Mouse (Mus musculus): ENCODE measurements around the gene Gpx3.
"Not testable (repeated sequence)": the region's sequence is repeated elsewhere in the genome, so short reads cannot be mapped to it uniquely, and the experiment has no call there.

Gene Gpx3

GRCm38 (mm10) chr11:54902333-54903323 lies at the start of gene Gpx3:
Gene Gpx3, plus strand, starts transcription at chr11:54902453.
- in situ Hi-C loops (cut with MboI; ENCODE audit: low sequenced_read_pairs) = no loop called here

GRCm38 (mm10) chr11:54858880-54859279 lies 43.4 kb upstream of the Gpx3 start:
- in situ Hi-C loops (cut with MboI; ENCODE audit: low sequenced_read_pairs) = not testable (repeated sequence)

- in situ Hi-C loops (cut with MboI; ENCODE audit: low sequenced_read_pairs) = loop anchor here (10.0 kb wide), 1 partner anchor 155 kb away; no protein-coding TSS in a partner anchor
Observed at GRCm38 (mm10) chr11:54859322-54860165, 42.7 kb upstream of the Gpx3 start.

- in situ Hi-C loops (cut with MboI; ENCODE audit: low sequenced_read_pairs) = loop anchor here (10.0 kb wide), 1 partner anchor 156 kb away; no protein-coding TSS in a partner anchor
Observed at GRCm38 (mm10) chr11:54860256-54861038, 41.8 kb upstream of the Gpx3 start, which contains the start of gene Lyrm7. Gene Lyrm7, minus strand, starts transcription at chr11:54860916.

- in situ Hi-C loops (cut with MboI; ENCODE audit: low sequenced_read_pairs) = loop anchor here (10.0 kb wide), 1 partner anchor 157 kb away; no protein-coding TSS in a partner anchor
Observed at GRCm38 (mm10) chr11:54861471-54862420, 40.5 kb upstream of the Gpx3 start.

- in situ Hi-C loops (cut with MboI; ENCODE audit: low sequenced_read_pairs) = loop anchor here (10.0 kb wide), 1 partner anchor 158 kb away; no protein-coding TSS in a partner anchor
Observed at GRCm38 (mm10) chr11:54862621-54863520, 39.4 kb upstream of the Gpx3 start.

GRCm38 (mm10) chr11:54865330-54866085 lies 36.7 kb upstream of the Gpx3 start:
- in situ Hi-C loops (cut with MboI; ENCODE audit: low sequenced_read_pairs) = loop anchor here (10.0 kb wide), 1 partner anchor 161 kb away; no protein-coding TSS in a partner anchor

GRCm38 (mm10) chr11:54866119-54867048 lies 35.9 kb upstream of the Gpx3 start, which contains the start of gene Hint1:
Gene Hint1, plus strand, starts transcription at chr11:54866383.
- in situ Hi-C loops (cut with MboI; ENCODE audit: low sequenced_read_pairs) = loop anchor here (10.0 kb wide), 1 partner anchor 162 kb away; no protein-coding TSS in a partner anchor

- in situ Hi-C loops (cut with MboI; ENCODE audit: low sequenced_read_pairs) = loop anchor here (10.0 kb wide), 1 partner anchor 162 kb away; no protein-coding TSS in a partner anchor
Observed at GRCm38 (mm10) chr11:54867049-54867385, 35.2 kb upstream of the Gpx3 start.

- in situ Hi-C loops (cut with MboI; ENCODE audit: low sequenced_read_pairs) = loop anchor here (10.0 kb wide), 1 partner anchor 163 kb away; no protein-coding TSS in a partner anchor
Observed at GRCm38 (mm10) chr11:54867903-54868434, 34.3 kb upstream of the Gpx3 start.

GRCm38 (mm10) chr11:54868445-54868844 lies 33.8 kb upstream of the Gpx3 start:
- in situ Hi-C loops (cut with MboI; ENCODE audit: low sequenced_read_pairs) = loop anchor here (10.0 kb wide), 1 partner anchor 164 kb away; no protein-coding TSS in a partner anchor

- in situ Hi-C loops (cut with MboI; ENCODE audit: low sequenced_read_pairs) = loop anchor here (10.0 kb wide), 1 partner anchor 165 kb away; no protein-coding TSS in a partner anchor
Observed at GRCm38 (mm10) chr11:54869318-54869717, 32.9 kb upstream of the Gpx3 start.

GRCm38 (mm10) chr11:54871831-54872537 lies 30.3 kb upstream of the Gpx3 start:
- in situ Hi-C loops (cut with MboI; ENCODE audit: low sequenced_read_pairs) = no loop called here

GRCm38 (mm10) chr11:54876031-54876430 lies 26.2 kb upstream of the Gpx3 start:
- in situ Hi-C loops (cut with MboI; ENCODE audit: low sequenced_read_pairs) = no loop called here

- in situ Hi-C loops (cut with MboI; ENCODE audit: low sequenced_read_pairs) = no loop called here
Observed at GRCm38 (mm10) chr11:54878893-54879292, 23.4 kb upstream of the Gpx3 start.

Measured in CH12F3 (cell line).